Mouse (Mus musculus) activated CD4-positive, CD25-positive, alpha-beta regulatory T cell, adult 4 months (primary cell): ENCODE results near the gene Traip. TPM values are rescaled to one million over a fixed set of nuclear protein-coding genes. Genes with fewer than 3 reads are reported as not detected.

Source experiments
- ATAC-seq: one replicate; pipeline ENCODE4 v1.8.0; 2017
- polyA plus RNA-seq, 2 experiments: library from polyadenylated mRNA; unstranded; fragments of 100-300 nt; shearing (Covaris generic); gene quantifications; one replicate each; pipeline ENCODE4 v1.2.1; 2017

Gene Traip
- 1 to 10 TPM; 5.0 to 8.2 TPM for polyA plus RNA-seq

DNA sequence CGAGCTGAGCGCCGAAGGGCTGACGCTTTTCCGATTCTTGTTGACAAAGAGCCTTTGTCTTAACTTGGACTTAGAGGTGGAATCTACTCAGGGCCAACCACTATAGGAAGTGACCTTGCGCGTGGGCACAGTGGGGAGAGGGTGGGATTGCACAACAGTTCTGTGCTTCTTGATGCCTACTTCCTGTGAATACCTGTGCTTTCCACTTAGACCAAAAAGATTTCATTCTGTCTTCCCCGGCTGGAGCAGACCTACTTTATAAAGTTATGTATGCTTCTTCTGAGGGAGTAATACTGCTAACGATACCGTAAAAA is at the start of gene Traip:
Traip (plus strand) TSS at position 215 of the 314 bp plus-strand sequence.
- no peak for ATAC-seq

DNA sequence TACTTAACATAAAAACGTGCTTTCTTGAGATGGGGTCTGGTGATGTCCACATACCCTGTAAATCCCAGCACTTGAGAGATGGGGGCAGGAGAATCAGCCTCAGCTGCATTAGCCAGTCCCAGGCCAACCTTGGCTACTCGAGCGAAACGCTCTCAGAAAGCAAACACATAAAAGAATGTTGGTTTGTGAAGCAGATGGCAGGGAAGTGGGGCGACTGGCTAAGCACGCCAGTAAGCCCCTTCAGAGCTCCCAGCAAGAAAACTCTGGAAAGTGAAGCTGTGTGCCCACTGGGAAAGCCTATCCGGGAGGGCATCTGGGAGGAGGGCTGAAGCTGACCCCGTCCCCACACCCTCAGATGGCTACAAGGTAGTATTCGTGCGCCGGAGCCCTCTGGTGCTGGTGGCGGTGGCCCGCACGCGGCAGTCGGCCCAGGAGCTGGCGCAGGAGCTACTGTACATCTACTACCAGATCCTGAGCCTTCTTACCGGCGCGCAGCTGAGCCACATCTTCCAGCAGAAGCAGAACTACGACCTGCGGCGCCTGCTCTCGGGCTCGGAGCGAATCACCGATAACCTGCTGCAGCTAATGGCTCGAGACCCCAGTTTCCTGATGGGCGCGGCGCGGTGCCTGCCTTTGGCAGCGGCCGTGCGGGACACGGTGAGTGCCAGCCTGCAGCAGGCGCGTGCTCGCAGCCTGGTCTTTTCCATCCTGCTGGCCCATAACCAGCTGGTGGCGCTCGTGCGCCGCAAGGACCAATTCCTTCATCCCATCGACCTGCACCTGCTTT is 48.9 kb upstream of the Traip start:
- no peak for ATAC-seq

DNA sequence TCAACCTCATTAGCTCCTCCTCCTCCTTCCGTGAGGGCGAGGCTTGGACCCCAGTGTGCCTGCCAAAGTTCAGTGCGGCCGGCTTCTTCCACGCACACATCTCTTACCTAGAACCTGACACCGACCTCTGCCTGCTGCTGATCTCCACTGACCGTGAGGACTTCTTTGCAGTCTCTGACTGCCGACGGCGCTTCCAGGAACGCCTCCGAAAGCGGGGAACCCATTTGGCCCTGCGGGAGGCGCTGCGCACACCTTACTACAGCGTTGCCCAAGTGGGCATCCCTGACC is 48.4 kb upstream of the Traip start:
- no peak for ATAC-seq

DNA sequence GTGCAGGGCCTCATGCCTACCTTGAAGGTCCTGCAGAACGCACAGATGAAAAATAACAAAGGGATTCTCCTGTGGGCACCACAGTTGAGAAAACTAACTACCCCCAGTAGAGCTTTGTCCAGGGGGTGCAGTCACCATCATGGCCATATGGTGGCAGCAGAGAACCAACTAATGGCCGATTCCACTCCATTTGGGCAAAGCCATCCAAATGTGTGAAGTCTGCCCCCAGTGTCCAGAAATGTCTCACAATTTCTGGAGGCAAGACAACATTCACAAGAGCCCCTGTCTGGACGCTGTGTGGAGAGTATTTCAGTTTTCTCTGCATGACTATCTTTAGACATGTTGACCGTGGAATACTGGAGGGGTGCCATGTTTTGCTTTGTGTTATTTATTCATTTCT is 45.2 kb upstream of the Traip start:
- ATAC-seq = peak; percentile 80

DNA sequence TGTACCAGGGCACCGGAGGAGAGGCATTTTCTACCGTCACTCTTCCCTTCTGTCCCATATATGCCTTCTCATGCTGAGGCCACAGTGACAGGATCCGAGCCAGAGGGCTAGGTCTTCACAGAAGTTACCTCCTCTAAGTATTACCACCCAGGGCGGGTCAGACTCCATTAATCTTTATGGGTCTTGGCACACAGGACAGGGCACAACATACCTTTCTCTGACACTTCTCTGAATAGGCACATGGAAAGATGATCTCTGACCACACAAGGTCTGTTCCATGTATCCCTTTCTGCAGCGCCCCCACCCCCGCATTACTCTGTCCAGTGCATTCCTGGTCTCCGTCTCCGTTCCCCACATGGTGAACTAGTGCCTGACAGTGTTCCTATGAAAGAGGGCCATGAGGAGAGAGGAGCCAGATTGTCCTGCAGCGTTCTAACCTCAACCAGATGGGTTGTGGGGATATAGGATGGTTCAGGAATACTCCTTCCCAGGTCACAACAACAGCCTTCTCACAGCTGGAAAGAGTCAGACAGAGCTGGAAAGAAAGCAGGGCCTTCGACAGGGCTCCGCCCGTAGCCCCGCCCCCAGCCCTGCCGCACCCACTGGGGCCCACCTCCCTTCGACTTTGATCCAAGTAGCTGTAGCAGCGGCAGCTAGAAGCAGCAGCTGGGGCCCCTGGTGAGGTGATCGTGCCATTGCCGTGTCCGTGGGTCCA is 43.5 kb upstream of the Traip start, which contains the start of gene Mst1r:
Mst1r (plus strand) TSS at position 622 of the 715 bp plus-strand sequence.
- no peak for ATAC-seq

DNA sequence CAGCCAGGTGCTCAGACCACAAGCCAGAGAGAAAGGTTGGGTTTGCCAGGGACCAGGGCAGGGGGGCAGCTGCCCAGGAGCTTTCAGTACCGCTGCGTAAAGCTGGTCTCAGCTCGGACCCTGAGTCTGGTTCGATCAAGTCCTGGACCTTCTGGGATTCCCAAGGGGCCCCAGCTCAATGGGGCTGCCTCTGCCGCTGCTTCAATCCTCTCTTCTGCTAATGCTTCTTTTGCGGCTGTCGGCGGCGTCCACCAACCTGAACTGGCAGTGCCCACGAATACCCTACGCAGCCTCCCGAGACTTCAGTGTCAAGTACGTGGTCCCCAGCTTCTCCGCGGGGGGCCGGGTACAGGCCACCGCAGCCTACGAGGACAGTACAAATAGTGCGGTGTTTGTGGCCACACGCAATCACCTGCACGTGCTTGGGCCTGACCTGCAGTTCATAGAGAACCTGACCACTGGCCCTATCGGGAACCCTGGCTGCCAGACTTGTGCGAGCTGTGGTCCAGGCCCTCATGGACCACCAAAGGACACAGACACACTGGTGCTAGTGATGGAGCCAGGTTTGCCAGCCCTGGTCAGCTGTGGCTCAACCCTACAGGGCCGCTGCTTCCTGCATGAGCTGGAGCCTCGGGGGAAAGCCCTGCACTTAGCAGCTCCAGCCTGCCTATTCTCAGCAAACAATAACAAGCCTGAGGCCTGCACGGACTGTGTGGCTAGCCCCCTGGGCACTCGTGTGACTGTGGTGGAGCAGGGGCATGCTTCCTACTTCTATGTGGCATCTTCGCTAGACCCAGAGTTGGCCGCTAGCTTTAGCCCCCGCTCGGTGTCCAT is 42.8 kb upstream of the Traip start:
- ATAC-seq = no peak

DNA sequence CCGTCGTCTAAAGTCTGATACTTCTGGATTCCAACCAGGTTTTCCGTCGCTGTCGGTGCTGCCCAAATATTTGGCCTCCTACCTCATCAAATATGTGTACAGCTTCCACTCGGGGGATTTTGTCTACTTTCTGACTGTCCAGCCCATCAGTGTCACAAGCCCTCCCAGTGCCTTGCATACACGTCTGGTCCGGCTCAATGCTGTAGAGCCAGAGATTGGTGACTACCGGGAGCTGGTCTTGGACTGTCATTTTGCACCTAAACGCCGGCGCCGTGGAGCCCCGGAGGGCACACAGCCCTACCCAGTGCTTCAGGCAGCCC is 42.2 kb upstream of the Traip start:
- no peak for ATAC-seq

DNA sequence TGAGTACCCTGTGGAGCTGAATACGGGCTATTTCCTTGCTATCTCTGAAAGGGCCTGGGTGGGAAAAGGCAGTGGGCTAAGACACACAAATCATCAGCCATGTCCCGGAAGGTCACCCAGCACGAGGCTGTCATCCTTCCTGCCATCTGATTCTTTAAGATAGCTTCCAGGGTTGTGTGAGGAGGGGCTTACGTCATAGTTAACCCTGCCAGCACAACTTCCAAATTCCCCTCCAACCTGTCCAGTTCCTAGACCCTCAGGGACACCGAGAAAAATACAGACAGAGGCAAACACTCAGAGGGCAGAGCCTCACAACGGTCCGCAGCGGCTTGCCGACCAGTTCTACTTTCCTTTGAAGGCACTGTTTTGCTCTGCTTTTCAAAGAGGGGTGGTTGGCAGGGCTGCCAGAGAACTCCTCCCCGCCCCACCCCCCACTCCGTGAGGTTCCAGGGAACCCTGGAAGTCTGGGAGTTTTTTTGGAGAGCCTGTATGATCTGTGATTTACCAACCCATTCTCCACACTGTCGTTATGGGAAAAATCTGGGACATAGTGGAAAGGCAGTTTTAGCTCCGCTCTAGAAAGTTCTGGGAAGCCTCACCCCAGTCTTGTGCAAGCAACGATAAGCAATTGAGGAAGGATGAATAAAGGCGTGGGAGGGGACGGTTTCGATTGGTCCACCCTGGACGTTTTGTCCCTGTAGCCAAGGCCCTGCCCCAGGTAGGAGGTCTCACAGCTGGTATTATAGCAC is 41.4 kb upstream of the Traip start:
- ATAC-seq = no peak

DNA sequence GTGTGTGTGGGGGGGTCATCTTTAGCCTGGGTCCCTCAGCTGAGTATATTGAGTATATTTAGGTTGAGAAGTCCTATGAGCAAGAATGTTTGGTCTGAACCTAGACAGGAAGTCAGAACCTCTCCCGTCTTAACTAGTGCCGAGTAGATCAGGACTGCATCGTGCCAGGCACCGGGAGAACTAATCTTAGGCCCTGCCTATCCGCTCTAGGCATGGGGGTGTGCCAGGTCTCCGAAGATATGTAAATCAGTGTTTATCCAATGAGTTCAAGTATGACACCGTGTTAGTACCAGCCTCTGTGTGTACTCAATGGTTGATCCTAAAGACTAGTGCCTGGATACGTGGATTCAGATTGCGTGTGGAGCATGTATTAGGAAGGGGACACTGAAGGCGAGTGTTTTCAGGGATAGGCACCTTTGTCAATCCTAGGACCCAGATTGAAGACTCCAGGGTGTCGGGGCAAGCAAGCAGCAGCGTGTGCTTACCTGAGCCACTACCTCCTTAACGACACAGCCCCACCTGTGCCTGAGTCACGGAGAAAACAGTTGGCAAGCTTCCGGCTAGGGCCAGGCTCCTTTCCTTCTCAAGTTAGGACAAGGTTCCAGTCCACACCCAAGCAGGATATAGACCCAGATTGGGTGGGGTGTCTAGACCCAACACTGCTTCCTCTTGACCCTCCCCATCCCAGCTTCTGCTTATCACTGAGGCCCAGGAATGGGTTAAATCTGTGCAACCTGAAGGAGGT is 39.7 kb upstream of the Traip start:
- ATAC-seq = no peak

DNA sequence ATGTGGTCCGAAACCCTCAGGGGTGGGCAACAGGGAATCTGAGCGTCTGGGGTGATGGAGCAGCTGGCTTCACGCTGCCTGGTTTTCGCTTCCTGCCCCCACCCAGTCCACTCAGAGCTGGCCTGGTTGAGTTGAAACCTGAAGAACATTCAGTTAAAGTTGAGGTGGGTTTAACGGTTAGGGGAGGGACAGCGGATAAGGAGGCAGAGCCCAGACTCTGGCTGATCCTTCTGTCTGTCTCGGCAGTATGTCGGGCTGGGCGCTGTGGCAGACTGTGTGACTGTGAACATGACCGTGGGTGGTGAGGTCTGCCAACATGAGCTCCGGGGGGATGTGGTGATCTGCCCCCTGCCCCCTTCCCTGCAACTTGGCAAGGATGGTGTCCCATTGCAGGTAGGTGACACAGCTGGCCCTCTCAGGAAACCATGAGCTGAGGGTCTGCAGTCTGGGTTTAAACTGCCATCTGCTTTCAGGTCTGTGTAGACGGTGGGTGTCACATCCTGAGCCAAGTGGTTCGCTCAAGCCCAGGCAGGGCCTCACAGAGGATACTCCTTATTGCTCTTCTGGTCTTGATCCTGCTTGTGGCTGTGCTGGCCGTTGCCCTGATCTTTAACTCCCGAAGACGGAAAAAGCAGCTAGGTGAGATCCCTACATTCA is 35.0 kb upstream of the Traip start:
- no peak for ATAC-seq

DNA sequence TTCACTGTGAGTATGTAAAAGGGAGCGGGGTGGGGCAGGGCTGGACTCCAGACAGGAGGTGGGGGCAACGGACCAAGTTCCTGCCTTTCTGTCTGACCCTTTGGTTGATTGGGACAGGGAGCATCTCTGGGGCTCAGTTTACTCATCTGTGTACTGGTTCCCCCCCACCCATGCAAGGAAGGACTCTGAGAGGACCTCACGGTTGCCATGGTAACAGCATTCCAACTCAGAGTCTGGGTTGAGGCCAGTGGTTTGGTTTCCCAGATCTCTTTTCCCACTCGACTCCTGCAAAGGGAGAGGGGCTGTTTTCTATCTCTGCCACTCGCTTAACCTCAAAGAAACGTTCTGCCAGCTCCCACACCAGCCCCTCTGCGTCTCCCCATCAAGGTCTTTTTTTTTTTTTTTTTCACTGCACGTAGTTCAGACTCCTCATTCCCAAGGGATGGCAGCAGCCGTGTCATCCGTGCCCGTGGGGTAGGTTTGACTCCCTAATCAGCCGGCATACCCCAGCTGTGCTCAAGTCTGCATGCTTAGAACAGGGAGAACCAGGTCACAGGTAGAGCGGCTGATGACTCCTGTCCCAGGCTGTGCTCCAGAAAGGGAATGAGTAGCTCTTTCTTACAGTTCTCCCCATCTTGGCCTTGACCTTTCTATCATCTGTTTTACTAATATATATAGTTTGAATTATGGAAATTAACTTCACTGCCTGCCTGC is 31.9 kb upstream of the Traip start:
- ATAC-seq = no peak

DNA sequence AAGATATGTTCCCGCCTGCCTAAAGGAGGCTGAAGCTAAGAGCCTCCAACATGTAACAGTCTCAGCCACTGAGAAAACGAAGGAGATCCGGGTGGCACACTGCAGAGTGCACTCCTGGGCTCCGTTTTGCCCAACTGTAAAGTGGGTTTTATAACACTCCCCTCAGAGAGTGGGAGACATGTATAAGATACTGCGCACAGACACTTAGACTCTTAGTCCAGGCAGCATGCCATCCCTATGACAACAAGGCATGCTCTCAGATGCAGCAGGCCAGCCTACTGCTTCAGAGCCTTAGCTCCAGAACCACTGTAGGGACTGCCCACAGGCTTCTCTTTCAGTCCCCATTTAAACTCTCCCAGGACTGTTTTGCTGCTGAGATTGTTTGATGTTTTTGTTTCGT is 31.1 kb upstream of the Traip start:
- no peak for ATAC-seq

DNA sequence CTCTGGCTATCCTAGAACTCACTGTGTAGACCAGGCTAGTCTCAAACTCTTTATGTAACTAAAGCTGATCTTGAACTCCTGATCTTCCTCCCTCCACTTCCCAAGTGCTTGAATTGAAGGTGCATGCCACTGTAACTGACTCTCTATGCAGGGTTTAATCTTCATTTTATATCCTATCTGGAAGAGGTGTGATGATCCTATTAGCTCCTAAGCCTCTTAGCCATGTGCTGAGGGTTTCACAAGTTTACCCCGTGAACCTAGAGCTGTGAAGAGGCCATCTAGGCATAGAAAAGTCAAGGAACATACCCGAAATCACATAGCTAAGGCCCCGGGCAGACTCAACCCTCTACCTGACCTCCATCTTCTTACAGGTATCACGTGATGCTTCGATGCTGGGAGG is 30.5 kb upstream of the Traip start:
- no peak for ATAC-seq

DNA sequence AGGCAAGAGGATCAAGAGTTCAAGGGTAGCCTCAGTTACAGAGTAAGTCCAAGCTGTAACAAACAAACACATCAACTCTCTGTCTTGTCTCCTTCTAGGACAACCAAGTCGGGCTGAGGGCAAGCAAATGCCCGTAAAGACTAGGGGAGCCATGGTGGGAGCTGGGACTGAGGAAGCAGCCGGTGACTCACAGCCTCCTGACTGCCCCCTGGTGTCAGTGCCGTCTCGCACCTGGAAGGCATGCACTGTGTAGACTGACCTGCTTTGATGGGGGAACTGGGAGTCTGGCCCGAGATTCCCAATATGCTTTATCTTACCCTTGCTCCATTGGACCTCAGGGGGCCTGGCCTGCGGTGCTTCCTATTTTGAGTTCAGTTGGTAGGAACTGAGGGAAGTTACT is 26.9 kb upstream of the Traip start:
- no peak for ATAC-seq

DNA sequence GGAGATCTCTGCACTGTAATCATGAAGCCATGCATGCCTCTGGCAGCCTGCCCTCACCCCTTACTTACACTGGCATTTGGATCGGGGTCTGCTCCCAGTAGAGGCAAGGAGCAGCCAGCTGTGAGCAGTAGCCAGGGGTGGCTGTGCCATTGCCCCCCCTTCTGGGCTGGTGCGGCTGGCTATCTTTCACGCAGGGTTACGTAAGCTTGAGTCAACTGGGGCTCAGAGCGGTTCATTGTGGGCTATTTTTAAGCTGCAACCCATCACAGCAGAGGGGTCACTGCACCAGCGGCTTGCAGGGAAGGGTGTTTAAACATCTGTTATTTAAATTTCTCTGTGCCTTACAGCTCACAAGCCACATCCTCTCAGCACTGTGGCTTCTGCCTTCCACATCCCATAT is 26.0 kb upstream of the Traip start:
- ATAC-seq = no peak

DNA sequence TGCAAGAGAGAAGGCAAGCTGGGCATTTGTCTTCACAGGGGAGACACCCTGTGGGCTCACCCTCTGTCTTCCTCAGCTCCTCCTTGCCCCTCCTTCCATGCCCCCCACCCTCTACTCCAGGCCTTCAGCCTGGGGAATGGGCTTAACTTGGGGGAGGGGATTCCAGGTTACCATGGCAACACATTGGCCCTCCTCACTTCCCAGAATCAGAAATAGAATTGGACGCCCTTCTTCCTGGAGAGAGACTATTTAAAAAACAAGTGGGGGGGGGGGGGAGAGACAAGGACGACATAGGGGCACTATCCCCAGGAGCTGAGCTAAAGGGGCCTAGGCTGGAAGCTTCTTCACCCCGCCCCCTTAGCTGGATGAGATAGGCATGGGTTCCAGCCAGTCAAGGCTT is 24.7 kb upstream of the Traip start:
- no peak for ATAC-seq

DNA sequence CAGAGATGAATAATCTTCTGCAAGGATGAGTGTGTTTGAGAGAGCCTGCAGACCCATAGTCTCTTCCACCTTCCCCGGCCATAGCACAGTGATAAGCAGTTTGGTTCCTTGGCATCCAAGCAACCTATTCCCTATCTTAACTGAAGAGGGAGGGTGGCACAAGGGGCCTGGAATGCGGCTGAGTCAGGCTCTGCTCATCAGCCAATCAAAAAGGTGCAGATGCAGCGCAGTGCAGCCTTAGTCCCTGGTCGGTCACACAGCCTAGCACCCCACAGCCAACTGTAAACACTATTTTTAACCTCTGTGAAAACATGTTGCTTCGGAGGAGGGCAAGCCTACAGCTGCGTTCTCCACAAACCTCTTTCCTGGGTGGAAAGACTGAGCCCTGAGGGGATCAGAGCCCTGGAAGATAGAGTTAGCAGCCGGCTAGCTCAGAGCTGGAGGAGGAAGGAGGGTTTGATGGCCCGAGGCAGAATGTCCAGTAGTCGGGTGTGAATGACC is 23.0 kb upstream of the Traip start:
- no peak for ATAC-seq

DNA sequence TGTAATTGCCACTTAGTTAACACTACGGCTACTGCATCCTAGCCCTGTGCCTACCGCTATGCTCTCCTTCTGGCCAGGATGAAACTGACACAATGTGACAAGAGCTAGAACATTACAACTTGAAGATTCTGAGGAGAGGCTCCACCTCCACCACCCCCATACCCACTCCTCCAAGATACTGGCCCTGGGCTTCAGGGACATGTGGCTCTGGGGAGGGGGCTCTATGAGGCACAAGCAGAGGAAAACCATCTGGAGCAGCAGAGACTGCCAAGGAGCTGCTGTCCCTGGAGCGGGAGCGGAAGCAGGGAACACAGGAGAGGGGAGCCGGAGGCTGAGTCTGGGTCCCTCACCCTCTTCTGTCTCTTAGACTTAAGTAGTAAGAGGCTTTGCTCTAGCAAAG is 22.2 kb upstream of the Traip start:
- ATAC-seq = no peak

DNA sequence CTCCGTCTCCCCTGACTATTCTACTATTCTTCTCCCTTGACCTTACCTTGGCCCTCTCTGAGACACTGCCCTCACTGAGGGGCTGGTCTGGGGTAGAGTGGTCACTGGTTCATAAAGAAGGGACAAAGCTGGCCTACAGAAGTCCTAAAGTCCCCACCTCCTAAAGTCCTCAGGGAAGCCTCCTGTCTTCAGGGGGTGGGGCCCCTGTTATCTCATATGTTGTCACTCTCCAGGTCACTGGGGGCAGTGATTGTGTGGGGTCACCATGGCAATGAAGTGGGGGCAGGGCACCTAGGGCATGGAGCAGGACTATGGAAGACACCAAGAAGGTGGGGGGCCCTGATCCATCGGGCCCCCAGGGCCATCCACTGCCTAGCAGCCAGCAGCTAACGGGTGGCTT is 21.8 kb upstream of the Traip start, which contains the start of gene Actl11:
Actl11 (plus strand) TSS at position 301 of the 400 bp plus-strand sequence.
- ATAC-seq = no peak

DNA sequence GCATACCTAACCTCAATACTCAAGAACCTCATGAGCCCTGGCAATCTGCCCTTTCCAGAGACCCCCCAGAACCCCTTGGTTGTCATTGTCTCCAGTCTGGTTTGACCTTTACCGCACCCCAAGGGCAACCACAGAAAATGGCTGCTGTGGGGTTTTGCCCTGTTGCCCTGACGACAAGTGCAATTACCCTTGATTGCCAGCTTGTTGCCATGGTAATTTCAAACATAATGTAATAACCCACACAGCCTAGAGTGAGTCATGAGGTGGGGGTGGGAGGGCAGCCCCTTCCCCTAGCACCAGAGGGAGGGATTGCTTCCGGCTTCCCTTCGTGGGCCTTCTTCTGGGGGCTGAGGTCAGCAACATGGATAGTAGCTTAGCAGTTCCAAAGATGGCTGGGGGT is 17.7 kb upstream of the Traip start:
- no peak for ATAC-seq

DNA sequence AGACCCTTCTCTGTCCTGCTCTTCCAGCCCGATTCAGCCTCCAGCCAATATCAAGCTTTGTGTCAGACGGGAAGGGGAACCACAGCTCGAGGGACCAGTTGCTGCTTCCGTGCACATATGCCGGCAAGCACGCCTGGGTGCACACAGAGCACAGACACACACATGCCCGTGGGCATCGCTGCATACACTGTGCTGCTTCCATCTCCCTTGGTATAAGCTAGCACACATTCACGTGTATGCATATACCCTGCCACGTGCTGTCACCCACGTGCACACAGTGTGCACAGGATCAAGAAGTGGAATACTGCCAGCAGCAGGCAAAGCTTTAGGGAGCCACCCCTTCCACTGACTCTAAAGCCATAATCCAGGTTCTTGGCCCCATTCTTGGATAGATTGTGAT is 15.8 kb upstream of the Traip start:
- no peak for ATAC-seq
